Mouse (Mus musculus) T-helper 1 cell (primary cell): ENCODE measurements around the gene Rnf181.

Experiments
- in situ Hi-C: fragments of 300-600 bp; cut with MboI, MseI; formaldehyde crosslinking; loops from one replicate; pipeline ENCODE4 v1.15.1; 2025; ENCODE audit warnings: high pct_unique_total_duplicates

The Rnf181 gene

DNA sequence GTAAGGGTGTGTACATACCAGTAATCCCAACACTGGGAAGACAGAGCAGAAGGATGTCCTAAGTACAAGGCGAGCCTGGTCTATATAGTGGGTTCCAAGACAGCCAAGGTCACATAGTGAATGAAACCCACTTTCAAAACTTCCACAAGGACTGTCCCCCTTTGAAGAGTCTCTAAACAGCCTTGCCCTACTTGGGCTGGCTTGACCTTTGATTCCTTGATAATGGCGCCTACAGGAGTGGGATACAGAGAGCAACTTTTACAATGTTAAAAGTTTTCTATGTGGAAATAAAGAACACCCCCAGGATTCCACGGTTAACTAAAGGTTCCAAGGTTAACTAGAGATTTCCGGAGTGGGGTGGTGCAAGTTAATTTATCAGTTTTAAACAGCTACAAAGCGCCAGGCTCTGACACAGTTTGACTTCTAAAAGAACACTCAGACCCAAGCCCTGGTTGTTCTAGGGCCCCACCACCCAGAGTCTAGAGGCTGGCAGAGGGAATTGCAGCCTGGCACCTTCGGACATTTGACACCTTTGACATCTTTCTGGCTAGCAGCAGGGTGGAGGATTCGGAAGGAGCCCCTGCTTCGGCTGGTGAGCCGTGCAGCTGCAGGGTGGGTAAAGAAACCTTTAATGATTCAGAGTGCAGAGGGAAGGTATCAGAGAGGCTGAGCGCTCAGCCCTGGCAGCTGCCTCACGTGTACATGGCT lies 6.7 kb downstream of the Rnf181 start:
- in situ Hi-C loops = no loop called here

DNA sequence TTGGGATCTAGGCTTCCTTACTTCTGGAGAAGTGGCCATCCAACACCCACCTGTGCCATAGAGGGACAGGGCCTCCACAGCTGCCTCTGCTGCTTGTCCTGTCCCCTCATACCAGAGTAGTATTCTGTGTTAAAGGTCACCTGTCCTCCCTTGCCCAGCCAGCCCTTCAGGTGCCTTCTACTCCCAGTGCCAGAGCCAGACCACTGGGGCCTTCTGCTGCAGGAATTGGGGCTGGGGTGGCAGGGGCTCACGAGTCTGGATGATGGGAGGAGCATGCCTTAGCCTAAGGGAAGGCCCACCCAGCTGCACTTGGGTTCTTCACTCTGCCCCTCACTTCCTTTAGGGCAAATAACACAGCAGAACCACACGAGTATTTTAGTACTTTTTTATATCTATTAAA lies 7.4 kb downstream of the Rnf181 start:
- in situ Hi-C loops = no loop called here

DNA sequence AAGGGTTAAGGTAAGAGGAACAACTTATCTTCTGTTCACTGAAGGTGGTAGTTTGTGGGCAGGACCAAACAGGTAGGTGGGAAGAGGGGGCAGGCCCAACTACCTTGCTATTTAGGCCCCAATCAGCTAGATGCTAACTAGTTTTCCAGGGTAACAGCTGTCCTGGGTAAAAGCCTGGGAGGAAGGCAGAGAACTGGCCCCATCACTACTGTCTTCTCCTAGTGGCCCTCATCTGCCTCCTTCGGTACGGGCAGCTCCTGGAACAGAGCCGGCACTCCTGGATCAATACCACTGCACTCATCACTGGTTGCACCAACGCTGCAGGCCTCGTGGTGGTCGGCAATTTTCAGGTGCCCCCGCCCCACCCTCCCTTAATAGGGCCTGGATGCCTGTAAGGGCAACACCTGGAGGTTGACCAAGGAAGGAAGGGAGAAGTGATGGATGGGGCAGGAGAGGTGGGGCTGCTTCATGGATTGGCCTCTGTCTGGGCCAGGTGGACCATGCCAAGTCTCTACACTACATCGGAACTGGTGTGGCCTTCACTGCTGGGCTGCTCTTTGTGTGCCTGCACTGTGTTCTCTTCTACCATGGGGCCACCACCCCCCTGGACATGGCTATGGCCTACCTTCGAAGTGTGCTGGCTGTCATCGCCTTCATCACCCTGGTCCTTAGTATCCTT lies 8.5 kb downstream of the Rnf181 start:
- in situ Hi-C loops = no loop called here

DNA sequence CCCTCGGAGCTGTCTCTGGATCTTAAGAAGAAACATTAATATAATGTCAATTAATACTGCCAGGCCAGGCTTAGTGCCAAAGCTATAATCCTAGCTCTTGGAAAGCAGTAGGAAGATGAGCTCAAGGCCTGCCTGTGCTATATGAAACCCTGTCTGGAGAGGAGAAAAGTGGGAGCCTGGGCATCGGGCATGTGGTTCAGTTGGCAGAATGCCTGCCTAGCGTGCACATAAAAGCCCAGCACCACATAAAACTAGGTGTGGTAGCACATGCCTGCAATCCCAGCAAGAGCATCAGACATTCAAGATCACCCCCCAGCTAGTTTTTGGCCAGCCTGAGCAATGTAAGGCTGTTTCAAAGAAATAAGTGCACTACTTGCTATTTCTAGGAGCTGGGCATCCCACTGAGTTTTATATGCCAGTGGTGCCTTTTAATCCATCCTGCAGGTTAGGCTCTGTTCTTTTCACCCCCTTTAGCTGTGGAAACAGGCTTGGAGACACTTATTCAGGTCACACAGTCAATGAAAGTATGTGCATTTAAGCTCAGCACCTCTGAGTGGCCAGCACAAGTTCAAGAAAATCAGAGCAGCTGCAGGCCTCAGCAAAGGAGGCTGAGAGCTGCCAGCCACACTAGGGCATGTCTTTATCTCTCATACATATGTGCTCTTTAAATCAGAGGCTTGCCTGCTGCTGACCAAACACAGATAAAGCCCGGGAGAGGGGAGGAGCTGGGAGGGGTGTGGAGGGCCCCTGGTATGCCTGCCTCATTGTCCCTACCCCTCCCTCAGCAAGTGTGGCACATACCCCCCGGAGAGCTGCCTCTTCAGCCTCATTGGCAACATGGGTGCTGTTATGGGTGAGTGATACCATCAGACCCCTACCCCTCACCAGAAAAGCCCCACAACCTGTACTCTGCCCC lies 9.3 kb downstream of the Rnf181 start:
- in situ Hi-C loops = no loop called here

DNA sequence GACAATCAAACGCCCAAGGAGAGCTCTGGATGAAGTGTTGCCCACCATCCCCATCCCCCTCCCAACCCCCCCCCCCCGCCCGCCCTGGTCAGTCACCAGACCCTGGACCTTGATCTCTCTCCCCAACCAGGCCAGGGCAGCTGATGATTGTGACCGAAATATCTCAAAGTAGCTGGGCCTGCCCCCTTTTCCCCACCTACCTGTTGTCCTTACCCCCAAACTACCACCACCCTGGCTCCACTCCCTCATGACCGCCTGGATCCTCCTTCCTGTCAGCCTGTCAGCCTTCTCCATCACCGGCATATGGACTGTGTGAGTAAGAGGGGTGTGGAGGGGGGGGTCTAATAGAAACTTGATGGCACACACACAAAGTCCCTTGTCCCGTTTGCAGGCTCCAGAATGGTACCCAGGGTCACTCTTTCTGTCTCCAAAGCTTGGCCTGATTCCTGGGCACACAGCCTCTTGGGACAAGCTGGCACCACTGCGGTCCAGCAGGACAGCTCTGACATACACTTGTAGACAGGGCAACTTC lies 10.7 kb downstream of the Rnf181 start:
- in situ Hi-C loops = no loop called here

DNA sequence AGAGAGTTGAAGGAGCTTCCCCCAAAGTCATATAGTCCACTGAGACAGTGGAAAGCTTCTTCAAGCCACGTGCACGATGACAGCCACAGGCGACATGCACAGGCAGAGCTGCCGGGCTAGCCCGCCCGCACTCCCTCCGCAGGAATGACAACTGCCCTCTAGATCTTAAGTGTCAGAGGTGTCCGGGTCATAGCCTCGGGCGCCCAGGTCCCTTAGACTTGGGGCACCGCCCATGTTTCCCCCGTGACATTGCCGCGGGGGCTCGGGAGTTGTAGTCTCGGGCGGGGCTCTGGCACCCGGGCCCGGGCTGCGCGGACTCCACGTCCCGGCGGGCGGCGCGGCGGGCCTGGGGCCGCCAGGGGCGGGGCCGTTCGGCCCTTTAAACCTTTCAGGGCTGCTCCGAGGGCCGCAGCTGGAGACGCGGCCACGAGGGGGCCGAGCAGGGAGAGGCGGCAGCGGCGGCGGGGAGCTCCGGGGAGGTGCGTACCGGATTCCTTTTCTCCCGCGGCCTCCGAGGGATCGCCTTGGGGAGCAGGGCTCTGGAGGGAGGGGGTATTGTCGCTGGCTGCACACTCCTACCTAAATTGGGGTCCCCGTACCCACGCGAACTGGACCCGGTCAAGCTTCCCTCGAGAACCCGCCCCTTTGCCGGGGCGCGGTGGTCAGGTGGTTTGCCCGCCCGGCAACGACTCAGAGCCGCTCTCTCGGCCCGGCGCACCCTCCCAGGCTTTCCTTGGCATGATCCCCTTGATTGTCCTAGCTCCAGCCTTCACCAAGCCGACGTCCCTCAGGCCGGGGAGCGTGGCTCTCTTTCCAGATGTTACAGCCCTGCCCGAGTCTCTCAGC lies 11.5 kb downstream of the Rnf181 start, which contains the start of gene Tmem150a:
Tmem150a (plus strand) TSS at position 382 of the 846 bp plus-strand sequence.
- in situ Hi-C loops = no loop called here

DNA sequence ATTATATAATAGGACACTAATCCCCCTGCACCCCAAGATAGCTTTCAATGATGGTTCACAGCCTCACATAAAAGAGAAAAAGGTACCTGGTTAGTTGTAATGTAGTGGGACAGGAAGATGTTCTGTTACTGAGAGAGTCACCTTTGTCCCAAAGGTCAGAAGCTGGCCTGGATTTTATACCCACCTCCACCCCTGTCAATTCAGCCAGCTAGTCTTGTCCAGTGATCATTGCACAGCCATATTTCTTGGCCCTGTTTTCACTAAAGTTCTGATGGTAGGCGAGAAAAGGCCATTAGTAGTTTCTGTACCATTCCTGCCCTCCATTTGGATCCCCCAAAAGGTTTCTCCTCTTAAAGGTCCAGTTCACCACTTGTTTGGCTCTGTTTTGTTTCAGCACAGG lies 12.7 kb downstream of the Rnf181 start:
- in situ Hi-C loops = no loop called here

DNA sequence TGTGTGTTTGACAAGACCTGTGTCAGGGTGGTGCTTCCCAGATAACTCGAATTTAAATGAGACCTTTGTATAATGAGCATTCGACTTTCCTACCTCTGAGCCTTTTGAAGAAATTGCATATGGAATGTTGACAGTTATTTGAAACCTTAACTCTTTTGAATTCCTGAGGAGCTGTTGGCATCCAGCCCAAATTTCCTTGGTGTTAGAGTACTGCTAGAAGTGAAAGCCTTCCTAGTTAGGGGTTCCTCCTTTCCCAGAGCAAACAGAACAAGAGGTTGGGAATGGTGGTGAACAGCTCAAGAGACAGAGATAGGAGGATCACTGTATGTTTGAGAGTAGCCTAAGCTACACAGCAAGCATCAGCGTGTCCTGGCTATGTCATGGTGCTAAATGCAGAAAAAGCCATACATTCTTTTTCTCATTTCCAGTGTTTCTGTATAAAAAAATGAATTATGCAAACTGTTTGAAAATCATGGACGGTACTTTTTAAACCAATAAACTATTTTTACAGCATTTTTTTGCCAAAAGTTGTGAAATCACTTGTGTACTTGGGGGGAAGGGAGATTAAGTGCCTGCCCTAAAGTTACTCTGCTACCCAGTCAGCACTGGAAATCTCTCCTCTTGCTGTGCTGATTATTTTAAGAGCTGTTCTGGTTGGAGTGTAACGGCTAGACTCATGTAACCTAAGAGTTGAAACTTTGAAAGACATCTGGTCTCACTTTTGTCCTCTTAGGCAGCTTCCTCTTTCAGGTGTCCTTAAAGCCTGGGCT lies 13.9 kb downstream of the Rnf181 start:
- in situ Hi-C loops = no loop called here

DNA sequence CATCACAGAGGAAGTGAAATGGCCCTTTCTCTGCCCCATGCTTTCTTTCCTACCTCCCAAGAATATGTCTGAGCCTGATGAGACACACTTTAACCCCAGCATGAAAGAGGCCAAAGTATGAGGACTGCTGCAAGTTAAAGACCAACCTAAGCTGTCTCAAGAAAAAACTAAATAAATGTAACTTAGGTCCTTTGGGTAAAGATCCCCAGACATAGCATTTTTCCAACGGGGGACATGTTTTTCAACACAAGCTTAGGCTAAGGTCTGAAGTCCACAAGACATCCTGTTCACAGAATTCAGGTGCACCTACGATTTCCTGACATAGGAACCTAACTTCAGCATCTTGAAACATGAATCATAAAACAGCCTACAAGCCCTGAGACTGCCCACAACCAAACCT lies 16.5 kb downstream of the Rnf181 start:
- in situ Hi-C loops = no loop called here

DNA sequence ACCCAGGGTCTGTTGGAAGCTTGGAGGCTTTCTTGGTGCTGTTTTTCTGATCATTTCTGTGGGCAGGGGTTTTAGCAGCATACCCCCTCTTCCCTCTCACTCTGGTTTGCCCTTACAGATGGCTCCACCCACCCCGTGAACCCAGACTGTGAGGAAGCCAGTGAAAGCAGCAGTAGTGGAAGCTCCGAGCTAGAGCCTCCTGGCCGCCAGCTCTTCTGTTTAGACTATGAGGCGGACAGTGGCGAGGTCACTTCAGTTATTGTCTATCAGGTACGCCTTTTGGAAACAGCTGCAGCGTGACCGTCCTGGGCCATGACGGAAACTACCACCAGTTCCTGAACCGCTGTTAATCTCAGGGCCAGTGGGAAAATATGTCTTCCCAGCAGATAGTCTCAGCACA lies 18.3 kb downstream of the Rnf181 start:
- in situ Hi-C loops = no loop called here

DNA sequence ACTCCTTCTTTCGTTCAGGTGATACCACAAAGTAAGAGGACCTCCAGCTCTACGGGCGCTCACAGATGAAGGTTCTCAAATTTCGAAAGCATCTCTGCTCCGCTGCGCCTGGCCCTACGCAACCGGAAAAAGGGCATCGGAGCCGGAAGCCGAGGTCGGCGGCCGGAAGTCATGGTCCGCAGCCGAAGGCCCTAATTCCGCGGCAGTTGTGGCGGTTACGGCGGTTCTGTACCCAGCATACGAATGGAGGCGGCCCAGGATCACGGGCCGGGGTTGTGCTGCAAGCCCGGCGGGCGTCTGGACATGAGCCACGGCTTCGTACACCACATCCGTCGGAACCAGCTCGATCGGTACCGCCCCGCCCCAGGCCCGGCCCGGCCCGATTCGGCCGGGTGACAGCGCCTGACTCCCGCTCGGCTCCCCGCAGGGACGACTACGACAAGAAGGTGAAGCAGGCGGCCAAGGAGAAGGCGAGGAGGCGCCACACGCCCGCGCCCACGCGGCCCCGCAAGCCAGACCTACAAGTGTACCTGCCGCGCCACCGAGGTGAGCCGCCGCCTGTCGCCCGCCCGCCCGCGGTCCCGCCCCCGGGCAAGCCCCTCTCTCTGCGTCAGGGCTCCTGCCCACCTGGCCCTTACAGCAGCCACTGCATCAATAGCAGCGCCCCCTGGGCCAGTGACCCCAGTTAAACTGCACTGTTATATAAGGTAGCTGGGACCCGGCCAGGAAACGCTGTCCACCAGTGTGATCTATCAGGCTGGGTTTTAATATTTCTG lies 19.4 kb downstream of the Rnf181 start, which contains the start of gene 0610030E20Rik:
0610030E20Rik (plus strand) TSS at position 152 of the 776 bp plus-strand sequence.
- in situ Hi-C loops = no loop called here

DNA sequence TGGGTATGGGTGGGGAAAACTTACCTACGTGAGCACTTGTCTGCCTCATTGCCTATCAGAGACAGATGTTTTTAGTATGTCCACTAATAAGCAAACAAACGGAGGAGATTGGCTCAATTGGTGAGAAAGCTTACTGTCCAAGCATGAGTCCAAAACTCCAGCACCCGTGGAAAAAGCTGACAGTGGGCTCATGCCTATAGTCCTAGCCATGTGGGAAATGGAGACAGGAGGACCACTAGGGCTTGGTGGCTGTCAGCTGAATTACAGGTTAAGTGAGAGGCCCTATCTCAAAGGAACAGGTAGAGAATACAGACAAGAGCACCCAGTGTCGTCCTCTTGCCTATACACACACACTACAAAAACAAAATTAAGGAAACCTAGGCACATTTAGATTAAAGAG lies 20.5 kb downstream of the Rnf181 start:
- in situ Hi-C loops = no loop called here

DNA sequence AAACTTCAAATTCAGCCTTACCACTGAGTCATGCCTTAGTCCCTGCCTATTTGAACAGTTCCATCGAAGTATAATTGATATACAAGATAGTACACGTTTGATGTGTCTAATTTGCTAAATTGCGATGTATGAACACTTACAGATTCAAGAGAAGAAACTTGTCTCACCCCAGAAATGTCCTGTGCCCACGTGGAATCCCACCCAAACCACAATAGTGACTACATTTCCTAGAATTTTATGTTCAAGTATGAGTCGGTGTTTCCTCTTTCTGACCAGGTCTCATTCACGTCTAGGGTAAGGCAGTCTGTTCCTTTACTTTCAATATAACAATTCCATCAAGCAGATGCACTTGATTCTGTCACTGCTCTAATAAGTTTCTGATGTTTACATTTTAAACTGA lies 21.1 kb downstream of the Rnf181 start:
- in situ Hi-C loops = no loop called here

DNA sequence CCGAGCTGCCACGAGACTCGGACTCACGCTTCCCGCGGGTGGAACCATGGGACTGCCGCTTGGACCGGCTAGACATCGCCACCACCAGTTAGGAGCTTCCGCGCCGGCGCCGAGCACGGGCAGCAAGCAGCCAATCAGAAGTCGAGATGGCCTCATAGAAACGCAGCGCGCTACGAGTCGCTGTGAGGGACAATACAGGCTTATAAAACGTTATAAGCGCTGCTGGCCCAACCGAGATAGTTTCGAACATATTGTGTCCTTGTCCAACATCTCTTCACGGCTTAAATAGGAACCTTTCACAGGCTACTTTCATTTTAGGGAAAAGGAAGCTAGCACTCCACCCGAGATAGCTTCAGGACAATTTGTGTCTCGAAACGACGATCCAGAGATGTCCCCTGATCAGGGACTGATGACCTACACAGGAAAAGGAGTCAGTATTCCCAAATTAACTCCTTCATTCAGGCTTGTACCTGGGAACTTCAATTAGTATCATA lies 21.6 kb downstream of the Rnf181 start, which contains the start of gene Usp39:
Usp39 (minus strand) TSS at position 111 of the 494 bp plus-strand sequence.
- in situ Hi-C loops = no loop called here

DNA sequence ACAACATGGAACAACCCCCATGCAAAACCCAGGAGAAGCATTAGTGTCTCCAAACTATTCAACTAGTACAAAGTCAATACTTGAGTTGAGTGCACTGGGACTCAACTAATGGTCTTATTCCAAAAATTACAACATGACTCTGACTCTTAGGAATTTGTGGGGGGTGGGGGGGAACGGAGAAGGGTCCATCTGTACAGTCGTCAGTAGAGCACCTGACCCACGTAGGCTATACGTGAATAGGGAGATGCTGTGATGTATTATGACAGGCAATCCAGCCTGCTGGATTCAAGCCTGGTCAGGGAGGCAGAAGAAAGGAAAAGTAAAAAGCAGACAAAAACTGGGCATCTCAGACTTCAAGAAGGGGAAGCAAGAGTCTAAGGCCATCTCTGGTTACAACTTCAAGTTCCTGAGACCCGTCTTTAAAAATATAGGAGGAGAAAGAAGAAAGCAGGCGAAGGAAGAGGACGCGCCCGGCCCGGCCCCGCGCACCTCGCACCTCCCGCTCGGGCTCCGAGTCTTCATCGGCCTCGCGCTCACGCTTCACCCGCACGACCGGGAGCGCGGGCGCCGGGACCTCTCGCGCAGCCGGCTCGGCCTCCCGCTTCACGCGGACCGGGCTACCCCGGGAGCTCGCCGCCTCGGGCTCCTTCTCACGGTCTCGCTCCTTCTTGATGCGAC lies 22.2 kb downstream of the Rnf181 start:
- in situ Hi-C loops = no loop called here

DNA sequence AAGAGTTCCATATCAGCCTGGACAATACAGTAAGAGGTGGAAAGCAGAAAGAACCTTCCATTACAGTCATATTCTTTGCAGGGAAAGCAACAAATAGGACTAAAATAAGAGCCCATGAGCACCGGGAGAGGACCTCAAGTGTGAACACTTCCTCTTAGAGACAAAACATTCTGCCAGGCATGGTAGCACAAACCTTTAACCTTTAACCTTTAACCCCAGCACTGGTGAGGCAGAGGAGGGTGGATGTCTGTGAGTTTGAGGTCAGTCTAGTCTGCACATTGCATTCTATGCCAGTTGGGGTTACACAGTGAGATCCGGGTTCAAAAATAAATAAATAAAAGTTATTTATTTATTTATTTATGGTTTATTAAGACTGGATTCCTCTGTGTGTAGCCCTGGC lies 26.3 kb downstream of the Rnf181 start:
- in situ Hi-C loops = no loop called here

DNA sequence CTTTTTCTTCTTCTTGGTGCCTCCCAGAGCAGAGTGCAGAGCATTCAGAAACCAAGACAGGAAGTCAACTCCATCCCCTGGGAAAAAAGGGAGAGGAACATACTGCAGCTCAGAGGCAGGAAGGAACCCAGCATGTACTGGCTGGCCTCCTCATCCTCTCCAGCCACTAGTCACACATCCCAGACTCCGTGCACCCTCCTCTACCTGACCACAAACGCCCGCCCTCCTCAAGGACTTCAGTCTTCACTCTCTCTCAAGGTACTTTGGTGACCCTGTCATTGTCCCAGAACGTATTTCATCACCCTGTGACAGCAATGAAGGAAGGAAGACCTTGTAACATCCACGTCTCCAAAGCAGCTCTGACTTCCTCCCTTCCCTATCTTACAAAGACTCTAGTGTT lies 33.6 kb downstream of the Rnf181 start:
- in situ Hi-C loops = no loop called here

DNA sequence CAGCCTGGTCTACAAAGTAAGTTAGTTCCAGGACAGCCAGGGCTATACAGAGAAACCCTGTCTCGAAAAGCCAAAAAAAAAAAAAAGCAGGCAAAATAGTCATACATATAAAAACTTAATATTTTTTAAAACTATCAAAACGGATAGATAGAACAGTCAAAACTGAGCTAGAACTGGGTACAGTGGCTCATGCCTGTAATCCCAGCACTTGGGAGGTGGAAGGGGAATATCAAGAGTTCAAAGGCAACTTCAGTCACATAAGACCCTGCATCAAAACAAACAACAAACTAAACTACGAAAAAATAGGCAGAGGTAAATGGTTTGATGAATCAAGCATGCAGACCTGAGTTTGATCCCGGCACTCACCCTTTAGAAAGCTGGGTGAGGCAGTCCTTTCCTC lies 36.6 kb downstream of the Rnf181 start:
- in situ Hi-C loops = no loop called here

DNA sequence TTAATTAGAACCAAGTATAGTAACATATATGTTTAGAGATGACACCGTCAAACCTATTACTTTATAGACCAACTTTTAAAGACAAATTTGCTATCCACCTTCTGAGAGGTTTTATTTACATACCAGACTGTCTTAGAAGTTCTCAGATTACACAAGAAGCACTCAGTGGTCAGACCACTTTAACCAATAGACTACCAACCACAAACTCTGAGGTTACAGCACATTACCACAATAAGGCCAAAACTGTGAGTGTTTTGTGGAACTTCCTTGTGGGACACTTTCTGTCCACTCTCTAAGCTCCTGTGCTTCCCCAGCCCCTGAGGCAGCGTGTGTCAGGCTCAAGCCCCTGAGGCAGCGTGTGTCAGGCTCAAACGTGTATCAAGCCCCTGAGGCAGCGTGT lies 37.7 kb downstream of the Rnf181 start:
- in situ Hi-C loops = loop anchor here (10.0 kb wide), 1 partner anchor 734 kb away; no protein-coding TSS in a partner anchor
